Comparison of ENCODE assay signal across 7 mouse cellular contexts in genomic region chr1:195131675-195132015, GRCm38 (mm10). TPM values are rescaled to one million over a fixed set of nuclear protein-coding genes. Genes with fewer than 3 reads are reported as not detected.
A peak's percentile ranks its signal among the peaks of the same experiment; 100 is the strongest.
DNase-seq lines count a peak whose midpoint lies in the region; ATAC-seq and TF ChIP-seq lines count a peak whose summit lies in the region.

No protein-coding gene starts in this region.

- H3K36me3 ChIP-seq in neural tube, embryonic 11.5 days (ENCODE audit: control insufficient read depth, insufficient read depth, low read length) = 0 out of 2 replicates have a peak, but pooled peaks cover 2% of the 10 kb centered on the region
- H3K36me3 ChIP-seq in forebrain, embryonic 13.5 days (ENCODE audit: poor library complexity, severe bottlenecking) = peaks cover 9% of the 10 kb centered on the region
- peaks cover 18% of the 10 kb centered on the region for H3K36me3 ChIP-seq in liver, embryonic 13.5 days
- peaks cover 5% of the 10 kb centered on the region for H3K36me3 ChIP-seq in stomach, postnatal 0 days (ENCODE audit: control insufficient read depth, insufficient read depth, low read length)

- H3K27me3 ChIP-seq in neural tube, embryonic 11.5 days (ENCODE audit: control insufficient read depth, insufficient read depth, low read length) = no peaks in the 10 kb centered on the region
- no peaks in the 10 kb centered on the region for H3K27me3 ChIP-seq in forebrain, embryonic 13.5 days
- no peaks in the 10 kb centered on the region for H3K27me3 ChIP-seq in liver, embryonic 13.5 days
- no peaks in the 10 kb centered on the region for H3K27me3 ChIP-seq in stomach, postnatal 0 days (ENCODE audit: control insufficient read depth, insufficient read depth, low read length)

- H3K9ac ChIP-seq in neural tube, embryonic 11.5 days (ENCODE audit: low read length) = peak overlapping the region; percentile 78
- peak overlapping the region; percentile 72 for H3K9ac ChIP-seq in forebrain, embryonic 13.5 days
- peak overlapping the region; percentile 90 for H3K9ac ChIP-seq in liver, embryonic 13.5 days
- H3K9ac ChIP-seq in stomach, postnatal 0 days (ENCODE audit: low read length) = peak overlapping the region; percentile 86

- peak overlapping the region; percentile 49 for H3K4me2 ChIP-seq in neural tube, embryonic 11.5 days (ENCODE audit: low read depth)
- H3K4me2 ChIP-seq in forebrain, embryonic 13.5 days = peak overlapping the region; percentile 62
- peak overlapping the region; percentile 66 for H3K4me2 ChIP-seq in liver, embryonic 13.5 days
- H3K4me2 ChIP-seq in stomach, postnatal 0 days (replicated peaks; ENCODE audit: low read depth) = peak overlapping the region; percentile 55

- peak overlapping the region; percentile 52 for H3K4me3 ChIP-seq in neural tube, embryonic 11.5 days (ENCODE audit: low read depth, low read length)
- peak overlapping the region; percentile 57 for H3K4me3 ChIP-seq in forebrain, embryonic 13.5 days
- H3K4me3 ChIP-seq in liver, embryonic 13.5 days (replicated peaks) = peak overlapping the region; percentile 78
- H3K4me3 ChIP-seq in stomach, postnatal 0 days (ENCODE audit: low read depth, low read length) = peak overlapping the region; percentile 54

- ATAC-seq in neural tube, embryonic 11.5 days (ENCODE audit: insufficient read depth, low FRiP score, low TSS enrichment) = no peak
- ATAC-seq in forebrain, embryonic 13.5 days = no peak
- ATAC-seq in liver, embryonic 13.5 days (ENCODE audit: low read depth) = 0 out of 2 replicates have a peak, but pooled peaks have one; percentile 11
- ATAC-seq in stomach, postnatal 0 days (ENCODE audit: low FRiP score, low TSS enrichment) = no peak

- no peaks in the 10 kb centered on the region for H3K4me1 ChIP-seq in neural tube, embryonic 11.5 days (ENCODE audit: control insufficient read depth, insufficient read depth, low read length)
- H3K4me1 ChIP-seq in forebrain, embryonic 13.5 days = peaks cover 11% of the 10 kb centered on the region; the same call in 1 of the 2 replicates
- H3K4me1 ChIP-seq in liver, embryonic 13.5 days (replicated peaks) = peaks cover 13% of the 10 kb centered on the region
- no peaks in the 10 kb centered on the region for H3K4me1 ChIP-seq in stomach, postnatal 0 days (replicated peaks; ENCODE audit: control insufficient read depth, insufficient read depth)

- no peaks in the 10 kb centered on the region for H3K9me3 ChIP-seq in neural tube, embryonic 11.5 days (ENCODE audit: control insufficient read depth, low read length)
- H3K9me3 ChIP-seq in forebrain, embryonic 13.5 days (replicated peaks) = no peaks in the 10 kb centered on the region
- H3K9me3 ChIP-seq in liver, embryonic 13.5 days (replicated peaks) = no peaks in the 10 kb centered on the region
- no peaks in the 10 kb centered on the region for H3K9me3 ChIP-seq in stomach, postnatal 0 days (ENCODE audit: control insufficient read depth, low read length)

- 24% methylated on average over 4 of the region's 4 CpGs for WGBS in neural tube, embryonic 11.5 days
- WGBS in forebrain, embryonic 13.5 days = 25% methylated on average over 4 of the region's 4 CpGs
- 13% methylated on average over 4 of the region's 4 CpGs for WGBS in liver, embryonic 13.5 days (ENCODE audit: insufficient replicate concordance)
- WGBS in stomach, postnatal 0 days = 20% methylated on average over 4 of the region's 4 CpGs

- no peak for TF ChIP-seq CTCF in stomach, postnatal 0 days (IDR thresholded peaks at IDR 0.05; ENCODE audit: low read depth)

- DNase-seq in neural tube, embryonic 11.5 days (ENCODE audit: low spot score) = no peak
- DNase-seq in neural tube, embryonic 10.5 days (ENCODE audit: extremely low spot score, low spot score) = no peak
- no peak for DNase-seq in liver, embryonic 13.5 days
- DNase-seq in stomach, postnatal 0 days (ENCODE audit: low spot score) = no peak
- no peak for DNase-seq in cerebellum, adult 11 months
- DNase-seq in right cerebral cortex, adult 18-20 months = no peak

- no peak overlapping the region for H3K27ac ChIP-seq in neural tube, embryonic 11.5 days (ENCODE audit: low read depth, low read length)
- H3K27ac ChIP-seq in forebrain, embryonic 13.5 days = peak overlapping the region; percentile 90; the same call in 1 of the 2 replicates
- peak overlapping the region; percentile 98 for H3K27ac ChIP-seq in liver, embryonic 13.5 days
- H3K27ac ChIP-seq in stomach, postnatal 0 days (replicated peaks) = peak overlapping the region; percentile 98

- no peak for TF ChIP-seq EP300 in stomach, postnatal 0 days (optimal IDR thresholded peaks at IDR 0.05)

RNA-seq across cellular contexts. Expression of gene Cr1l, which starts 0.3 kb away (rescaled TPM):
- polyA plus RNA-seq in neural tube, embryonic 11.5 days (2014; fragmentation: Nextera tagmentation; extraction: Ambion mirVana) = 41.8 and 42.2 TPM in 2 replicates
- 41.3 and 41.6 TPM in 2 replicates for polyA plus RNA-seq in forebrain, embryonic 13.5 days (2015; fragmentation: Nextera tagmentation; extraction: Ambion mirVana)
- polyA plus RNA-seq in liver, embryonic 13.5 days (2015; fragmentation: Nextera tagmentation; extraction: Ambion mirVana) = 78.6 and 82.1 TPM in 2 replicates
- 73.3 and 74.6 TPM in 2 replicates for polyA plus RNA-seq in stomach, postnatal 0 days (2015; fragmentation: Nextera tagmentation; extraction: Ambion mirVana)

RNA-seq across cellular contexts. Expression of gene Cd46, which starts 39.6 kb away (rescaled TPM):
- 0.50 and 0.64 TPM in 2 replicates for polyA plus RNA-seq in neural tube, embryonic 11.5 days (2014; fragmentation: Nextera tagmentation; extraction: Ambion mirVana)
- polyA plus RNA-seq in forebrain, embryonic 13.5 days (2015; fragmentation: Nextera tagmentation; extraction: Ambion mirVana) = 1.2 and 1.3 TPM in 2 replicates
- polyA plus RNA-seq in liver, embryonic 13.5 days (2015; fragmentation: Nextera tagmentation; extraction: Ambion mirVana) = 0.76 and 0.94 TPM in 2 replicates
- polyA plus RNA-seq in stomach, postnatal 0 days (2015; fragmentation: Nextera tagmentation; extraction: Ambion mirVana) = 0.46 and 0.70 TPM in 2 replicates

RNA-seq across cellular contexts. Expression of gene Cr2, which starts 44.9 kb away (rescaled TPM):
- 0.35 TPM in 1 of 2 replicates, not detected in the other for polyA plus RNA-seq in neural tube, embryonic 11.5 days (2014; fragmentation: Nextera tagmentation; extraction: Ambion mirVana)
- polyA plus RNA-seq in forebrain, embryonic 13.5 days (2015; fragmentation: Nextera tagmentation; extraction: Ambion mirVana) = 0.30 and 0.46 TPM in 2 replicates
- polyA plus RNA-seq in liver, embryonic 13.5 days (2015; fragmentation: Nextera tagmentation; extraction: Ambion mirVana) = 0.07 and 0.15 TPM in 2 replicates
- 0.07 and 0.16 TPM in 2 replicates for polyA plus RNA-seq in stomach, postnatal 0 days (2015; fragmentation: Nextera tagmentation; extraction: Ambion mirVana)
